Mouse (Mus musculus) right cerebral cortex, postnatal 36 days (tissue): ENCODE measurements at regions not wholly inside any gene's neighbourhood (a gene's known extent, or its start where the extent isn't known, plus 50 kb on each side); places are given as distances from the start of the nearest gene placed in this dataset.
"Not testable (repeated sequence)": the region's sequence is repeated elsewhere in the genome, so short reads cannot be mapped to it uniquely, and the experiment has no call there.

ENCODE experiments used
- DNase-seq, 2 experiments: peaks; one replicate each; pipeline ENCODE4 v3.0.0; 2022; ENCODE audit warnings: low spot score in 2 of 2, mixed read lengths in 1 of 2

- no peak for DNase-seq
These were observed 198.2 kb upstream of the Six2 start for GRCm38 (mm10) chr17:85886237-85886636.

GRCm38 (mm10) chr17:85881636-85882170 is 193.6 kb upstream of the Six2 start:
- DNase-seq, result no peak

DNA sequence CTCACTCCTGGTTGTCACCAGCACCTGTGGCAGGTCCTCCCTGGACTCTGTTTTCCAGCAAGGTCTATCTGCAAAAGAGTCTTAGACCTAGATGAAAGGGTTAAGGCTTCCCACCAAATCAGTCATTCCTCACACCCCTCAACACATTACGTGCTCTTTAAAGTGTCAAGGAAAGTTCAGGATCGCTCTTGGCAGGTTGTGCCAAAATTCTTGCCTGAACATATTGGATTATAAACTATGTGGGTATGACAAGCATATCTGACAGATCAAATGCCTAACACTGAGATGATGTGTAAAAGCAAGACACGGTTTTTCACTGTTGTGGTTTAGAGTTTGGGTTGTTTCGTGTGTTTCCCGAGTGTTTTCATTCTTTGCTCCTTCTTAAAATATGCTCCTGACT is 193.0 kb upstream of the Six2 start:
- DNase-seq, result no peak

DNA sequence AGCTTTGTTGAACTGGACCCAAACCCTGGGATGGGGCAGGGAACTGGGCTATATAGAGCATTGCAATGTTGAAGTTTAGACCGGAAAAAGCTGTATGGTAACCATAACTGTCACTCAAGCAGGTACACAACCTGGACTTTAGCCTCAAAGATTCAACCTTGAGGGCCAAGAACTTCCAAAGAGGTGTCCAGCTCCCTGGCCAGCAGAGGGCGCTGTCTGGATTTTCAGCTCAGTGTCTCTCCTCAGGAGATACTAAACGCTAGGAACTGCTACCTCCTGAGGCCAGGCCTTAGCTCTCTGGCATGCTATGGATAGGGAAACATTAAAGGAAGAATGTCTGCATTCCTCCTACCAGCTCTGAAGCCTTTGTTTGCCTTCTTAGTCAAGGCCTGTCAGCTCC is 189.4 kb upstream of the Six2 start:
- no peak for DNase-seq

DNA sequence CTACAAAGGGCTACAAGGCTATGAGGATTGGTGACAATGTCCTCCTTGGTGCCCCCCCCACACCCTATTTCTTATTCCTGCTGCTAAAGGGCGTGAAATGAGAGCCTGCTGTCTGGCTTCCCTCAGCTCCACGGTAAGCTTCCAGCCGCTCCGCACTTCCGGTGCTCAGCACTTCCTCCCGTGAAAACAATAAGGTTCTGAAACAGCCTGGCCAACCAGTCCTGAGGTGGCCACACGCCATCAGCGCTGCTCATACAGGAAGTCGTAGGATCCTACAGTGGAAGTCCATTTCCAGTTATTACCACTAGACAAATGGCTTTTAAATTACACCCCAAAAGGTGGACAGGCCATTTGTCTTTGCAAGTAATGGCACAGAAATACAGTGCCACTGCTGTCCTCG is 188.8 kb upstream of the Six2 start:
- DNase-seq, result no peak

GRCm38 (mm10) chr17:85873853-85874586 is 185.9 kb upstream of the Six2 start:
- DNase-seq, result no peak

GRCm38 (mm10) chr17:85872903-85873413 is 184.9 kb upstream of the Six2 start:
- no peak for DNase-seq

DNA sequence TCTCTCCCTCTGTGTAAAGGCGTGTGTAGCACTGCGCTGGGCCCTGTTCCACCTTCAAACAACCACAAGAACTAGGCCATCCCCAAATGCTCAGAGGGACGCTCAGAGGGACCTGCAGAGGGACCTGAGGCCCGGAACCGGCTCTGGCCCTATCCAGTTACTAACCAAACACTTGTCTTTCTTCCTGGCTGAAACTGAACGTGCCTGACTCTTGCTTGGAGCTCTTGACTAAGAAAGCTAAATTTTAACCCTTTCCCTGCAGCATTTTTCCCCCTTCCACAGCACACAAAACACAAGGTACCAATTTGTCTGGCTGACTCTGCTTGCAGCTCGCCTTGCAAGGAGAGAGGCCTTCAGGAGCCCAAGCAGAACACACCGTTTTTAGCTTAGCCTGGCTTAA is 182.3 kb upstream of the Six2 start:
- DNase-seq, result no peak

DNA sequence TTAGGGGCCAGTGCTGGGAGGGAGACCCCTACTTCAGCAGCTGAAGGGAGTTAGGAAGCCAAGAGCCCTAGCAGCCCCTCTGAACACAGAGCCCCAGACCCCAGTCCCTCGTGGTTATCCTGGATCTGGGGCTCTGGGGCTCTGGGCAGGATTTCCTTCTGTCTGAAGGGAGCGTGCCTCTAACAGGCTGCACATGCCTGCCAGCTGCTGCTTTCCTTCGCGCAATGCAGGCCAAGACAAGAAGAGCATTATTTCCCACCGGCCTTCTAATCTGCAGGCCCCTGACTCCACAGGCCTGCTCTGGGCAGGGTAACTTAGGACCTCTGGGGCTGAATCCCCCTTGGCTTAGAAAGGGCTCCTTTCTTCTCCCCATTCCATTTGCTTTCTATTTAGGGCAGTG is 181.1 kb upstream of the Six2 start:
- DNase-seq, result no peak

- no peak for DNase-seq
These were observed 180.0 kb upstream of the Six2 start for GRCm38 (mm10) chr17:85867945-85868616.

GRCm38 (mm10) chr17:85866581-85866980 is 178.5 kb upstream of the Six2 start:
- no peak for DNase-seq

DNA sequence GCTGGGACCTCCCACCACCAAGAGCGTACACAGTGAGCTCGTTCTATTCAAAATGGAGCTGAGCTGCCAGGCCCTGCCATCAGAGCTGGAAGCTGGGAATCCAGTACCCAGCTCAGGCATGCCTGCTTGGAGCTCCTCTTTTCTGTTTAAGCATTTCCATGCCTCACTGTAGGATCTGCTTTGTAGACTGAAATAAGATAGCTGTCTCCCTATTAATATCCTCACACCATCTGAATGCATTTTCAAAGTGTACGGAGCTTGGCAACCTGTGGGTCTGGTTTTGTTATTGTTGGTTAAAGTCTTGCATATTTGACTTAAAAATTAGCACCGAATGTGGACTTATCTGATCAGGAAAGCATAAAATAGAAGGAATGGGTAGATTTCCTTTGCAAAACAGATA is 177.9 kb upstream of the Six2 start:
- no peak for DNase-seq

DNA sequence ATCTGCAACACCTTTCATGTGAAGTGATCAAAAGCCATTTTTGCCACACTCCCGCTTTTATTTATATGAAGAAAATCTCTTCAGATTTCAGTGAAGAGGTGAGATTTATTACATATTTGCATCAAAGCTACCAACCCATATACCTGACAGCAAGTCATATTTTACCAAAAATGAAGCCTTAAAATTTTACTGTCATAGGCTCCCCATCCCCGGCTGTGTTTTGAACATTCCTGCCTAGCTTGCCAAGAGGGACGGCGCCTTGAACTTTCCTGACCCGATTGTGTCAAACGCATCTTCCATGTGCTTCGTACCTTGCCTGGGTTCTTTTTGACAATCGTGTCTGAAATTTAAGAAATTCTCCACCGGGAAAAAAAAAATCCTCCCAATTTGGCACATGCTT is 173.3 kb upstream of the Six2 start:
- no peak for DNase-seq

DNA sequence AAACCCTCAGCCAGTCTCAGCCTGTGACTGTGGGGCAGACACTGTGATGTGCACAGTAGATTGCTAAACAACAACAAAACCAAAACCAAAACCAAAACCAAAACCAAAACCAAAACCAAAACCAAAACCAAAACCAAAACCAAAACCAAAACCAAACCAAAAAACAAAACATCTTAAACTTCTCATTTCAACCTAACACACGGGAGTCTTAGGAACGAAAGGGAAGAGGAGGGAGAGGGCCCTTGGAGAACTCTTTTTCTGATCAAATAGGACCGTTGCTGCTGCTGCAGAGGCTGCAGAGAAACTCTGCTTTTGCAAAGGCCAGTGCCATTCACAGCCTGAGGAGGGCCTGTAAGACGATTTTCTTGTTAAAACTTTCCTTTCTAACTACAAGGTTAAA is 172.7 kb upstream of the Six2 start:
- DNase-seq, result no peak

DNA sequence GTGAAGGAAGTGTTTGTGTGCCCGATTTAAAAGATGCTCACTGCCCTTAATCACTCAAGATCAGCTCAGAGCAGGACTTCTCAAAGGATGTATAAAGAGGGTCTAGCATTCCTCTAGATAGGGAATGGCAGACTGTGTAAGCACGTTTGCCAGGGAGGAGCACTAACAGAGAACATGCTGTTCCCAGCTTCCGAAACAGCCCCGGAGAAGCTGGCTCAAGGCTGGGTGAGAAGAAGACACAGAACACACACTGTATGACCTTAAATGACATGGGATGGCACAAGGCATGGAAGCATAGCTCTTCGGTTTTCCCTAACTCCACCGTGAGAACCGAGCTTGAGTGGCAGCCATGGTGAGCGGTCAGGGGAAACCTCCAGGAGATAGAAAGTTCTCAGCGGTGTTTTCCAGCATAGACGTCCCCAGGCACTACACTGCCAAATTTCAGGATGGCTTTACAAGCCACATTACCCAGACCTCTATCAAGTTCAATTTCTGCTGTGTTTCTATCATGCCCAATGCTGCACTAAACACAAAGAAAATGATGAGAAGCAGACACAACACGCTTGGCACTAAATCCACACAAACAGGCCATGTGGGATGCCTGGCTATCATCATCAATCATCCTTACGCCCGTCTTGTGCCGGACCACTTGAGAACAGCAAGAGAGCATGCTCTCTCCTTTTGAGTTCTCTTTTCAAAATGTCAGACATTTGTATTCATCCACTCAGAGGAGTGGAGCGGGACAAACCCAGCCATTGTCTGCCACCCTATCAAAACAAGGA is 172.0 kb upstream of the Six2 start:
- no peak for DNase-seq

DNA sequence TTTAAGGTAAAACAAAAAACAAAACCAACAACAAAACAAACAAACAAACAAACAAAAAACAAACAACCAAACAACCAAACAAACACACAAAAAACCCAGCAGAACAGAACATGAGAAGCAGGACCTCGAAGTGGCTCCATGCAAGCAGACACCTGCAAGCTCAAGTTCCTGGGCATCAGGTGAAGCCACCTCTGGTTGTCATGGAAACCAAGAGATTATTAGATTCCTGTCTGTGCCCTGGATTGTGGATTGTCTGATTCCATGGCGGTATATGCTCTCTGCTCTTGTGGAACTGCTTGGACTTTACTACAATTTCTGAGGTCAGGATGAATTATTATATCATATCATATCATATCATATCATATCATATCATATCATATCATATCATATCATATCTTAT is 170.4 kb upstream of the Six2 start:
- DNase-seq, result no peak

- peak; percentile 29 to 34 for DNase-seq
These were observed 169.8 kb upstream of the Six2 start for GRCm38 (mm10) chr17:85857705-85858472.

GRCm38 (mm10) chr17:85856894-85857293 is 168.8 kb upstream of the Six2 start:
- DNase-seq, result not testable (repeated sequence)

DNA sequence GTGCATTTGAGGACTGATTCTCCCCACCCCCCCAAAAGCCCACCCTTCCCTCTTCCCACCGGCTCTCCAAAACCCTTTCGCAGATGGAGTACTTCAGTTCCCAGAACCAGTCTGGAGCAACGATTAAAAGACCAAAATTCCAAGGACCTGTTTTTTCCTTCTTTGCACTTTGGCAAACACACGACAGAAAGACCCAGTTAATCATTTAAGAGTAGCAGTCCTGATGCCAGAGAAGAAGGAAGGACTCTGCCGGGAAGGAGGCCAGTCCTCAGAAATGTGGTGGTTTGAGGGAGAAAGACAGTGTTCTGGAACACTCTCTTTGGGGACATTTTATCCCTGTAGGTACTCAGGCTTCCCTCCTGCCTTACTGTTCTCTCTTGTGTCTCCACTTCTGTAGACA is 165.1 kb upstream of the Six2 start:
- DNase-seq, result no peak

GRCm38 (mm10) chr17:85848526-85848925 is 160.5 kb upstream of the Six2 start:
- DNase-seq, result no peak

GRCm38 (mm10) chr17:85847756-85848155 is 159.7 kb upstream of the Six2 start:
- DNase-seq, result no peak

GRCm38 (mm10) chr17:85845059-85845458 is 157.0 kb upstream of the Six2 start:
- DNase-seq, result no peak
